Mouse (Mus musculus): ENCODE measurements around the gene A530016L24Rik. TPM values are rescaled to one million over a fixed set of nuclear protein-coding genes. Genes with fewer than 3 reads are reported as not detected.

The A530016L24Rik gene
- polyA plus RNA-seq (2015; fragmentation: Nextera tagmentation; extraction: Ambion mirVana): 0.27 and 0.30 TPM in 2 replicates

GRCm38 (mm10) chr12:112489134-112489533, at the start of gene A530016L24Rik:
Gene A530016L24Rik (plus strand): TSS chr12:112489448.
- 85% methylated on average over 8 of the region's 8 CpGs for WGBS
- H3K36me3 ChIP-seq: no peaks in the 10 kb centered on the region
- no peak for ATAC-seq (ENCODE audit: low read depth)

GRCm38 (mm10) chr12:112439993-112440392, 49.3 kb upstream of the A530016L24Rik start:
- Histone ChIP-seq H3K27ac (replicated peaks) (no peak overlapping the region), H3K36me3 (no peaks in the 10 kb centered on the region), H3K4me1 (replicated peaks) (peaks cover 10% of the 10 kb centered on the region), H3K4me2 (no peak overlapping the region), H3K4me3 (no peak overlapping the region), H3K9ac (no peak overlapping the region), H3K9me3 (no peaks in the 10 kb centered on the region), H3K27me3 (peaks cover 16% of the 10 kb centered on the region)
- WGBS: 44% methylated on average over 1 of the region's 1 CpGs
- no peak for ATAC-seq (ENCODE audit: low read depth)

More at GRCm38 (mm10) chr12:112489134-112489533, at the start of gene A530016L24Rik:
- Histone ChIP-seq H3K27me3 (no peaks in the 10 kb centered on the region; the same call in 1 of the 2 replicates), H3K4me1 (replicated peaks) (peaks cover 28% of the 10 kb centered on the region), H3K4me2 (no peak within 1 kb of the TSS), H3K9ac (no peak within 1 kb of the TSS), H3K9me3 (no peaks in the 10 kb centered on the region), H3K27ac (replicated peaks) (no peak within 1 kb of the TSS; the same call in 1 of the 2 replicates), H3K4me3 (no peak within 1 kb of the TSS)

DNA sequence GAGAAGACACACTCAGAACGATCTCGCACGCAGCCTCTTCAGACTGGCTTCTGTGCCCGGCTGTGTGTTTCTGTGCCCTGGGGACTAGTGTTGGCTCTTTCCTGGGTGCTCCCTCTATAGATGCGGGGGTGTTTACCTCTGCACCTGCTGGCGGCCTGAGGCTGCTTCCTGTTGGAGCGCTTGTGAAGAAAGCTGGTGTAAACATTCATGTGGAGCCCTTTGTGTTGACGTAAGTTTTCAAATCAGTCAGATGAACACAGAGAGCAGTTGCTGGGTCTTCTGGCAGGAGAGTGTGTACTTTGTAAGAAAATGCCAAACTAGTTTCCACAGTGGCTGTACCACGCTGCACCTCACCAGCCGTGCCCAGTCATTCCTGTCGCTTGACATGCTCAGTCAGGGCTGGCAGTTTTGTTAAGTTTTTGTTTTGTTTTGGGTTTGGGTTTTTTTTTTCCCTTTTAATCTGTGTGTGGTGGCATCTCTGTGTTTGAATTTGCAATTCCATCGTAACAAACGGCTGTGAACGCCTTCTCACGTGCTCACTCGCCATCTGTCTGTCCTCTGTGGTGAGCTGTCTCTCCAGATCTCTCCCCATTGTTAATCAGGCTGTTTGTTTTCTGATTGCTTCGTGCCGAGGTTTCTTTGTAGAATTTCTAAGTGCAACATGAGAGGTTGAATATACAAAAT, 40.0 kb upstream of the A530016L24Rik start:
- Histone ChIP-seq H3K27ac (replicated peaks) (peak overlapping the region; percentile 56), H3K4me1 (replicated peaks) (peaks cover 19% of the 10 kb centered on the region), H3K36me3 (no peaks in the 10 kb centered on the region), H3K4me2 (no peak overlapping the region), H3K9ac (peak overlapping the region; percentile 31; the same call in 1 of the 2 replicates), H3K27me3 (peaks cover 11% of the 10 kb centered on the region; the same call in 1 of the 2 replicates), H3K9me3 (peaks cover 9% of the 10 kb centered on the region), H3K4me3 (no peak overlapping the region)
- WGBS: 59% methylated on average over 18 of the region's 18 CpGs
- no peak for ATAC-seq (ENCODE audit: low read depth)

- H3K9me3 ChIP-seq: peaks cover 9% of the 10 kb centered on the region
- peak overlapping the region; percentile 31; the same call in 1 of the 2 replicates for H3K9ac ChIP-seq
- H3K27ac ChIP-seq (replicated peaks): peak overlapping the region; percentile 56
- ATAC-seq (ENCODE audit: low read depth): no peak
- peaks cover 19% of the 10 kb centered on the region for H3K4me1 ChIP-seq (replicated peaks)
- H3K4me2 ChIP-seq: no peak overlapping the region
- no peaks in the 10 kb centered on the region for H3K36me3 ChIP-seq
- no peak overlapping the region for H3K4me3 ChIP-seq
- peaks cover 11% of the 10 kb centered on the region; the same call in 1 of the 2 replicates for H3K27me3 ChIP-seq
- WGBS: 72% methylated on average over 8 of the region's 8 CpGs
These were observed 39.4 kb upstream of the A530016L24Rik start for GRCm38 (mm10) chr12:112449828-112450180.

DNA sequence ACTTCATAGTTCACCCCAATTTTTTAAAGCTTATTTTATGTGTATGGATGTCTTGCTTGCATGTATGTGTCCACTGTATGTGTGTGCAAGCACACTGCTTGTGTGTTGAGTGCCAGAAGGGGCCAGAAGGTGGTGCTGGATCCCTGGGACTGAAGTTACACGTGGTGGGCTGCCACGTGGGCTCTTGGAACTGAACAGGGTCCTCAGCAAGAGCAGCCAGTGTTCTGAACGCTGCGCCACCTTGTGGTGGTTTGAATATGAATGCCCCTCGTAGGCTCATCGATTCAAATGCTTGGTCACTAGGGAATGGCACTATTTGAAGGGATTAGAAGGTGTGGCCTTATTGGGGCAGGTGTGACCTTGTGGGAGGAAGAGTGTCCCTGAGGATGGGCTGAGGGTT, 38.4 kb upstream of the A530016L24Rik start:
- WGBS: 21% methylated on average over 6 of the region's 6 CpGs
- H3K4me2 ChIP-seq: no peak overlapping the region
- H3K9ac ChIP-seq: no peak overlapping the region
- no peak overlapping the region for H3K4me3 ChIP-seq
- peak; percentile 29; the same call in 1 of the 2 replicates for ATAC-seq (ENCODE audit: low read depth)
- H3K4me1 ChIP-seq (replicated peaks): peaks cover 19% of the 10 kb centered on the region
- no peak overlapping the region for H3K27ac ChIP-seq (replicated peaks)
- no peaks in the 10 kb centered on the region for H3K36me3 ChIP-seq
- H3K27me3 ChIP-seq: peaks cover 11% of the 10 kb centered on the region; the same call in 1 of the 2 replicates
- H3K9me3 ChIP-seq: peaks cover 9% of the 10 kb centered on the region

GRCm38 (mm10) chr12:112451381-112451780, 37.9 kb upstream of the A530016L24Rik start:
- no peak overlapping the region for H3K4me2 ChIP-seq
- peaks cover 9% of the 10 kb centered on the region for H3K9me3 ChIP-seq
- H3K9ac ChIP-seq: no peak overlapping the region
- no peaks in the 10 kb centered on the region for H3K36me3 ChIP-seq
- peaks cover 11% of the 10 kb centered on the region; the same call in 1 of the 2 replicates for H3K27me3 ChIP-seq
- H3K4me3 ChIP-seq: no peak overlapping the region
- peaks cover 19% of the 10 kb centered on the region for H3K4me1 ChIP-seq (replicated peaks)
- no peak for ATAC-seq (ENCODE audit: low read depth)
- 82% methylated on average over 1 of the region's 1 CpGs for WGBS
- H3K27ac ChIP-seq (replicated peaks): no peak overlapping the region

- Histone ChIP-seq H3K9ac (no peak overlapping the region), H3K9me3 (peaks cover 4% of the 10 kb centered on the region), H3K4me2 (no peak overlapping the region), H3K27ac (replicated peaks) (no peak overlapping the region), H3K27me3 (peaks cover 11% of the 10 kb centered on the region; the same call in 1 of the 2 replicates), H3K4me1 (replicated peaks) (peaks cover 19% of the 10 kb centered on the region), H3K36me3 (no peaks in the 10 kb centered on the region), H3K4me3 (no peak overlapping the region)
- 70% methylated on average over 9 of the region's 9 CpGs for WGBS
- no peak for ATAC-seq (ENCODE audit: low read depth)
These were observed 37.4 kb upstream of the A530016L24Rik start for GRCm38 (mm10) chr12:112451826-112452225.

DNA sequence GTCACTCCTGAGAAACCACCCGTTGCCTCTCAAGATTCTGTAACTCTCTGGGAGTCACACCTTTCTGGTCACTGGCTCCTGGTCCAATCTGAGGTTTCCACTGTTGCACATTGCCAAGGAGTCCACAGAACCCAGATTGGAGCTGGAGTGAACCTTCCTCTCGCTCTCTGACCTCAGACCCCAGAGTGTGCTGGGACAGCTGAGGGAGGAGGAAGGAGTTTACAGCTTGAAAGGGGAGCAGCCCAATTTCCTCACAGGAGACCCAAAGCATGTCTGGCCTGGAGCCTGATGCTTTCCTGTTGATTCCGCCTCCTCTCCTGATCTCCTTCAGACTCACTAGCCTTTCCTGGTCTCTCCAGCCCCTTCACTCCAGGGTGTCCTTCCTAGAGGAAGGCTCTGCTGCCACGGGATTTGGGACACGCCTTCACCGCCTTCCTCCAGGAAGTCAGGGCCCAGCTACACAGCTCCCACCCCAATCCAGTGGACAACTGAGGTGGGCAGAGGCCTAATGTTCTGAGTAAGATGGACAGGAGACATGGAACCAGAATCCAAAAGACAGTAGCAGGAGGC, 33.0 kb upstream of the A530016L24Rik start:
- Histone ChIP-seq H3K9ac (no peak overlapping the region), H3K4me3 (no peak overlapping the region), H3K36me3 (no peaks in the 10 kb centered on the region), H3K27ac (replicated peaks) (no peak overlapping the region), H3K27me3 (peaks cover 3% of the 10 kb centered on the region), H3K4me1 (replicated peaks) (peaks cover 21% of the 10 kb centered on the region), H3K4me2 (no peak overlapping the region), H3K9me3 (no peaks in the 10 kb centered on the region)
- ATAC-seq (ENCODE audit: low read depth): no peak
- 74% methylated on average over 6 of the region's 6 CpGs for WGBS

GRCm38 (mm10) chr12:112457839-112458238, 31.4 kb upstream of the A530016L24Rik start:
- H3K4me1 ChIP-seq (replicated peaks): peaks cover 24% of the 10 kb centered on the region
- peak; percentile 77 for ATAC-seq (ENCODE audit: low read depth)
- no peaks in the 10 kb centered on the region for H3K36me3 ChIP-seq
- H3K9me3 ChIP-seq: no peaks in the 10 kb centered on the region
- no peaks in the 10 kb centered on the region; the same call in none of the 2 replicates for H3K27me3 ChIP-seq
- H3K9ac ChIP-seq: no peak overlapping the region
- 10% methylated on average over 4 of the region's 4 CpGs for WGBS
- no peak overlapping the region for H3K4me2 ChIP-seq
- no peak overlapping the region; the same call in 1 of the 2 replicates for H3K27ac ChIP-seq (replicated peaks)
- H3K4me3 ChIP-seq: no peak overlapping the region

GRCm38 (mm10) chr12:112462423-112462822, 26.8 kb upstream of the A530016L24Rik start:
- no peak overlapping the region for H3K4me3 ChIP-seq
- no peaks in the 10 kb centered on the region for H3K36me3 ChIP-seq
- H3K27me3 ChIP-seq: peaks cover 2% of the 10 kb centered on the region; the same call in 1 of the 2 replicates
- peaks cover 52% of the 10 kb centered on the region for H3K4me1 ChIP-seq (replicated peaks)
- no peak for ATAC-seq (ENCODE audit: low read depth)
- no peaks in the 10 kb centered on the region for H3K9me3 ChIP-seq
- 10% methylated on average over 12 of the region's 12 CpGs for WGBS
- no peak overlapping the region for H3K9ac ChIP-seq
- H3K4me2 ChIP-seq: no peak overlapping the region
- 0 out of 2 replicates have a peak overlapping the region, but pooled peaks have one; percentile 13 for H3K27ac ChIP-seq (replicated peaks)

DNA sequence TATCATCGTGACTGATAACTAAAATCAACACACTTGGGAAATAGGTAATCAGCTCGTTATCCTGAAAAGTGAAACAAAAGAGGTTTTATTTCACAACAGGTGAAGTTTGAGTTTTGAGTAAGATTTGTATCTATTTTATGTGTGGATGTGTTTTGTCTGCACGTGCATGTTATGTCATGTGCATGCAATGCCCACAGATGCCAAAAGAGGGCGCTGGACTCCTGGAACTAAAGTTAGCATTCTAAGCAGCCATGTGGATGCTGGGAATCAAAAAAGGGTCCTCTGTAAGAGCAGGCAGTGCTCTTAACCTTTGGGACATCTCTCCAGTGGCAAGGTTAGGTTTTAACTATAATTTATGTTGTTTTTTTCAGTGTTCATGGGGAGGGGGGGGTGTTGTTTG, 26.0 kb upstream of the A530016L24Rik start:
- H3K4me1 ChIP-seq (replicated peaks): peaks cover 49% of the 10 kb centered on the region
- no peaks in the 10 kb centered on the region for H3K36me3 ChIP-seq
- H3K9me3 ChIP-seq: no peaks in the 10 kb centered on the region
- no peak overlapping the region for H3K9ac ChIP-seq
- H3K4me2 ChIP-seq: no peak overlapping the region
- peaks cover 6% of the 10 kb centered on the region; the same call in 1 of the 2 replicates for H3K27me3 ChIP-seq
- ATAC-seq (ENCODE audit: low read depth): no peak
- WGBS: 79% methylated on average over 4 of the region's 4 CpGs
- H3K4me3 ChIP-seq: no peak overlapping the region
- no peak overlapping the region for H3K27ac ChIP-seq (replicated peaks)

DNA sequence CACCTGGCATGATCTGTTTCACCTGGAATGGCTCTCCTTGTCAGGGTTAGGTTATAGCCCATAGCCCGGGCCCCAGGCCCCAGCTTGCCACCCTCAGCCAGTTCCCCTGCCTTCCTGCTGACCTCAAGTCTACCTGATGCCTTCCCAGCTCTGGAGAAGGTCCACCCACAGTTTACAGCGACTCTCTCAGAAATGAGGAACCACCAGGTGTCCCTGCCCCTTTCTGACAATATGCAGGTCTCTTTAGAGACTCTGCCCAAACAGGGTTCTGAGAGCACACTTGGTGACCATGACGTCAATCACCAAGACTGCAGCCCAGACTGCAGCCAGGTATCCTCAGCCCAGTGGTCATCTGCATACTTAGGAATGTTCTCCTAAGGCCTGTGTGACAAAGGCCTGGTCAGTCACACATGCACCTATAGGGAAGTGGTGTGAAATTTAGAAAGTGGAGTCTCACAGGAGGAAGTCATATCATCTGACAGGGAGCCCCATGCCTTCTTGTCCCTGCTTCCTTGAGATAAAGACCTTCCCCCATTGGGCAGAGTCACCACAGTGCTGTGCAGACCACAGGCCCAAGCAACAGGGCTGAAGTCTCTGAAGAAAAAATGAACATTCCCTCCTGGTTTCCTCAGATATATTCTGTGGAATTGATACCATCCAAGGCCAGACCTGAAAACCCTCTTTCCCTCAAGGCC, 25.4 kb upstream of the A530016L24Rik start:
- no peak overlapping the region for H3K4me2 ChIP-seq
- no peak for ATAC-seq (ENCODE audit: low read depth)
- no peak overlapping the region for H3K4me3 ChIP-seq
- H3K9me3 ChIP-seq: no peaks in the 10 kb centered on the region
- no peak overlapping the region for H3K9ac ChIP-seq
- H3K36me3 ChIP-seq: no peaks in the 10 kb centered on the region
- peak overlapping the region; percentile 56; the same call in 1 of the 2 replicates for H3K27ac ChIP-seq (replicated peaks)
- WGBS: 90% methylated on average over 3 of the region's 3 CpGs
- peaks cover 6% of the 10 kb centered on the region; the same call in 1 of the 2 replicates for H3K27me3 ChIP-seq
- peaks cover 43% of the 10 kb centered on the region for H3K4me1 ChIP-seq (replicated peaks)
